Mouse (Mus musculus): ENCODE results near the gene Ripply2. TPM values are rescaled to one million over a fixed set of nuclear protein-coding genes. Genes with fewer than 3 reads are reported as not detected.
"Not testable (repeated sequence)": the region's sequence is repeated elsewhere in the genome, so short reads cannot be mapped to it uniquely, and the experiment has no call there.

Ripply2 gene
- 0.27 and 0.49 TPM in 2 replicates for polyA plus RNA-seq (2015; fragmentation: Nextera tagmentation; extraction: Ambion mirVana)

DNA sequence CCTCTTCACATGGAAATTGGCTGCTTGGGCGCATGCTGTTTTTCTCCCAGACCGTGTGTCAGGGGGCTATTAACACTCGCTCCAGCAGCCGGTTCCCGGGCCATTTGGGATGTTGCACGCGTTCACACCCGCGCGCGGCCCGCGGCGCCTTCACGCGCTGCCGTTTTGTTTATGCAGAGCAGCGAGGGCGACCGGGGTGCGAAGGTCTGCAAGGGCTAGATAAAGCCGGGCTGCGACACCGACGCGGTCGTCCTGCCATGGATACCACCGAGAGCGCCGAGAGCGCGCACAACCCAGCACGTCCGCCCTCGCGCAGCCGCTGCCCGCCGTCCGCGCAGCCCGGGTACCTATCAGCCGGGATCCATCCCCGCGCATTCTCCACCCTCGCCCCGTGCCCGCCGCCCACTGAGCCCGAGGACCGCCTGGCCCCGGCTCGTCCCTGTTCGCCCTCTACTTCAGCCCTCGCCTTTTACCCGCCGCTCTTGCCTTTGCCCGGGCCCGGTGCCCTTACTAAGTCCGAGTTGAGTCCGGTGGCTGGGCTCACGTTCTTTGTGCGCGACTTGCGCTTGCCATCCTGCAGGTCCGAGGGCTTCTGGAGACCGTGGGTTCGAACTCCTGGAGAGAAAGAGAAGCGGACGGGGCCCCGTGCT, at the start of gene Ripply2:
Ripply2 (plus strand) TSS at position 250 of the 650 bp plus-strand sequence.
- H3K27me3 ChIP-seq (replicated peaks; ENCODE audit: control insufficient read depth, insufficient read depth, low read length), result peaks cover 31% of the 10 kb centered on the region
- H3K36me3 ChIP-seq (ENCODE audit: control insufficient read depth, insufficient read depth, low read length), result no peaks in the 10 kb centered on the region
- peak within 1 kb of the TSS; percentile 75 for H3K4me2 ChIP-seq (ENCODE audit: low read depth, low read length)
- peak within 1 kb of the TSS; percentile 46; the same call in 1 of the 2 replicates for H3K9ac ChIP-seq (ENCODE audit: low read depth, low read length)
- no peaks in the 10 kb centered on the region for H3K9me3 ChIP-seq (ENCODE audit: control insufficient read depth, low read length)
- peaks cover 4% of the 10 kb centered on the region; the same call in 1 of the 2 replicates for H3K4me1 ChIP-seq (ENCODE audit: control insufficient read depth, insufficient read depth, low read length)
- 0 out of 2 replicates have a peak, but pooled peaks have one; percentile 23 for ATAC-seq
- H3K4me3 ChIP-seq (ENCODE audit: low read length), result peak within 1 kb of the TSS; percentile 45
- under 1% methylated on average over 71 of the region's 71 CpGs for WGBS
- no peak within 1 kb of the TSS for H3K27ac ChIP-seq (ENCODE audit: low read length)

DNA sequence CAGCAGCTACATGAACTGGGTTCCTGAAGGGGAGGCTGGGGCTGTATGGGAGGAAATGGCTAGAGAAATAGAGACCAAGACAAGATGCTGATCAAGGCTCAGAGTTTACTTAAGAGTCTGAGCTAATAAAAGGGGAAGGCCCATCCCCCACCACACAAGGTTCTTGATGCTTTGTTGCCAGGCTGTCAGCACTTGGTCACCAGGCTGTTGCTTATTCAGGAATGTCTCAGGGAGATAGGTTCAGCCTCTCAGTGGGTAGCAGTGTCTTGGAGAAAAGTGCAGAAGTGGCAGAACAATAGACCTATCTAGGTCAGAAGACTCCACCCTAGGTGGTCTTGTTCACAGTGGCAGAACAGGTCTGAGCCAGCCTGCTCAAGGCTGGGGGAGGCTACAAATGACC, 42.9 kb upstream of the Ripply2 start:
- not testable (repeated sequence) for H3K27me3 ChIP-seq (replicated peaks; ENCODE audit: control insufficient read depth, insufficient read depth, low read length); H3K36me3 ChIP-seq (ENCODE audit: control insufficient read depth, insufficient read depth, low read length); H3K4me1 ChIP-seq (ENCODE audit: control insufficient read depth, insufficient read depth, low read length); H3K4me3 ChIP-seq (ENCODE audit: low read length); H3K9me3 ChIP-seq (ENCODE audit: control insufficient read depth, low read length); ATAC-seq; H3K27ac ChIP-seq (ENCODE audit: low read length); H3K9ac ChIP-seq (ENCODE audit: low read depth, low read length); H3K4me2 ChIP-seq (ENCODE audit: low read depth, low read length)

DNA sequence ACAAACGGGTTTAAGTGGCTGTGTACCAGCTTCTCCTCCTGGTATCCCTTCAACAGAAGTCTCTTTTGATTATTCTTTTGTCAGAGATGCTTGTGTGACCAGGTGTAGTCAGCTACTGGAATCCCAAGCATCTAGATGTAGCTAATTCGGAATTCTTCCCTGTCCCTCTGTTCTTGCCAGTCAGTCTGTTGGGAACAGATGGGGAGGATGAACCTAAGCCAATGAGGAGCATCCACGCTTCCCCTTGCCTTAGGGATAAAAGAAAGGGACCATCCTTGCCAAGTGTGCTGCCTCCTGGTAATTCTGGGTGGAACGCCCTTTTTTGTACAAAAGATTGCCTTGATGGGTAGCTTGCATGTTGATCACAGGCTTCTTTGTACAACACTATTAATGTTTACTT, 41.8 kb upstream of the Ripply2 start:
- no peak overlapping the region for H3K4me3 ChIP-seq (ENCODE audit: low read length)
- H3K4me2 ChIP-seq (ENCODE audit: low read depth, low read length), result no peak overlapping the region
- no peaks in the 10 kb centered on the region for H3K9me3 ChIP-seq (ENCODE audit: control insufficient read depth, low read length)
- H3K27ac ChIP-seq (ENCODE audit: low read length), result no peak overlapping the region
- no peak for ATAC-seq
- H3K4me1 ChIP-seq (ENCODE audit: control insufficient read depth, insufficient read depth, low read length), result no peaks in the 10 kb centered on the region
- no peak overlapping the region for H3K9ac ChIP-seq (ENCODE audit: low read depth, low read length)
- H3K36me3 ChIP-seq (ENCODE audit: control insufficient read depth, insufficient read depth, low read length), result no peaks in the 10 kb centered on the region
- H3K27me3 ChIP-seq (replicated peaks; ENCODE audit: control insufficient read depth, insufficient read depth, low read length), result no peaks in the 10 kb centered on the region
- WGBS, result 67% methylated on average over 4 of the region's 4 CpGs

DNA sequence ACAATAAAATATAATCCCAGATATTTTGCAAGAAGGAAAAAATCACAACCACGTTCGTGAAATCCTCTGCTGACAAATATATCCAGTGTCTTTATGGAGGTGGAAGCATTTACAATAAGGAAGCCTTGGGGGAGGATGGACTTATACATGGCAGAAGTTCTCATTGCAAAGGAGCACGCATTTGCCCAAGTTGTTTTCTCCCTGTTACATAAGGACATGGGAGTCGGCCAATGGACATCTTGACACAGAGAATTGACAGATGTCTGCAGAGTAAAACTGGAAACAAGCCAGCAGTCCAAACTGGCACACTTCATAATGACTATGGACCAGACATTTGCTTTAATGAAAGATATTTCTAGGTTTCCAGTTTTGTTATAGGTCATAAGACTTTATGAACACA, 38.4 kb upstream of the Ripply2 start:
- no peak for ATAC-seq
- Histone ChIP-seq H3K9me3 (ENCODE audit: control insufficient read depth, low read length) (no peaks in the 10 kb centered on the region), H3K4me2 (ENCODE audit: low read depth, low read length) (no peak overlapping the region), H3K4me1 (ENCODE audit: control insufficient read depth, insufficient read depth, low read length) (no peaks in the 10 kb centered on the region), H3K27ac (ENCODE audit: low read length) (no peak overlapping the region), H3K27me3 (replicated peaks; ENCODE audit: control insufficient read depth, insufficient read depth, low read length) (no peaks in the 10 kb centered on the region), H3K4me3 (ENCODE audit: low read length) (no peak overlapping the region), H3K36me3 (ENCODE audit: control insufficient read depth, insufficient read depth, low read length) (no peaks in the 10 kb centered on the region), H3K9ac (ENCODE audit: low read depth, low read length) (no peak overlapping the region)
- WGBS, result 79% methylated on average over 4 of the region's 4 CpGs

DNA sequence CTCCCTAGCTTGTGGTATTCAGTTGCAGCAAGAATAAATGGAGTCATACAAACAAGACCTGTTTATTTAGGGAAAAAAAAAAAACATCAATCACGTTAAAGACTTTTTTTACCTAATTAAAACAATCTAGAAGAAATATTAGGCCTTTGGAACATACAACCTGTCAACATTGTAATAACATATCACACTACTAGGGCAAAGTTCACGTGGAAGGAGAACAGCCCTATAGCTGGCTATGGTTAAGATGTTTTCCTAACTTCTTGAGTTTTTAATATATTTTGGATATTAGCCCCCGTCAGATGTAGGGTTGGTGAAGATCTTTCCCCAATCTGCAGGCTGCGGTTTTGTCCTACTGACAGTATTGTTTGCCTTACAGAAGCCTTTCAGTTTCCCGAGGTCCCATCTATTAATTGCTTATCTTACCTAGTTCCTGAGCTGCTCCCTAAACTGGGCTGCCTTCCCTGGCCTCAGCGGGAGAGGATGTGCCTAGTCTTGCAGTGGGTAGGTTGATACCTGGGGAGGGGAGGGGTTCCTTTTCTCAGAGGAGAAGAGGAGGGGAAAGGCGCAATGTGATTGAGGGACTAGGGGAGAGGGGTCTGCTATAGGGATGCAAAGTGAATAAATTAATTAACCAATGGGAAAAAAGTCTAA, 37.0 kb upstream of the Ripply2 start:
- no peaks in the 10 kb centered on the region for H3K27me3 ChIP-seq (replicated peaks; ENCODE audit: control insufficient read depth, insufficient read depth, low read length)
- ATAC-seq, result no peak
- H3K36me3 ChIP-seq (ENCODE audit: control insufficient read depth, insufficient read depth, low read length), result no peaks in the 10 kb centered on the region
- H3K4me3 ChIP-seq (ENCODE audit: low read length), result no peak overlapping the region
- 46% methylated on average over 7 of the region's 7 CpGs for WGBS
- no peaks in the 10 kb centered on the region for H3K9me3 ChIP-seq (ENCODE audit: control insufficient read depth, low read length)
- no peak overlapping the region for H3K27ac ChIP-seq (ENCODE audit: low read length)
- no peak overlapping the region for H3K4me2 ChIP-seq (ENCODE audit: low read depth, low read length)
- no peak overlapping the region for H3K9ac ChIP-seq (ENCODE audit: low read depth, low read length)
- H3K4me1 ChIP-seq (ENCODE audit: control insufficient read depth, insufficient read depth, low read length), result no peaks in the 10 kb centered on the region

DNA sequence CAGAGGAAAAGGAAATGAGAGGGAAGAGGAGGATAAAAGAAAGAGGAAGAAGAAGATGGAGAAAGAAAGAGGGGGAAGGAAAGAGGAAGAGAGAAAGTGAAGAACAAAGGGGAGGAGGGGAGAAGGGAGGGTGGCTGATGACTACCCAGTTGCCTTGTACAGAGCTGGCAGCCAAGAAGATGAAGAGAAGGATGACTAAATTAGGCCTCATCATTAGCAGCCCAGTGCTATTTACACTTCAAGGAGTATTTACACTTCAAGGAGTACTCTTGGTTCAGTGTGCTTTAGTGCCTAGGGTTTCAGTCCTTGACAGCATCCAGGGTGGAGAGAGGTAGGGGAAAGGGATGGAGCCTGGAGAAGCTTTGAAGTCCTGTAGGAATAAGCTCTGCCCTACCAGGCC, 35.3 kb upstream of the Ripply2 start:
- Histone ChIP-seq H3K4me3 (ENCODE audit: low read length) (no peak overlapping the region), H3K4me1 (ENCODE audit: control insufficient read depth, insufficient read depth, low read length) (no peaks in the 10 kb centered on the region), H3K27me3 (replicated peaks; ENCODE audit: control insufficient read depth, insufficient read depth, low read length) (no peaks in the 10 kb centered on the region), H3K9ac (ENCODE audit: low read depth, low read length) (no peak overlapping the region), H3K36me3 (ENCODE audit: control insufficient read depth, insufficient read depth, low read length) (no peaks in the 10 kb centered on the region), H3K9me3 (ENCODE audit: control insufficient read depth, low read length) (no peaks in the 10 kb centered on the region), H3K4me2 (ENCODE audit: low read depth, low read length) (no peak overlapping the region), H3K27ac (ENCODE audit: low read length) (no peak overlapping the region)
- no peak for ATAC-seq

DNA sequence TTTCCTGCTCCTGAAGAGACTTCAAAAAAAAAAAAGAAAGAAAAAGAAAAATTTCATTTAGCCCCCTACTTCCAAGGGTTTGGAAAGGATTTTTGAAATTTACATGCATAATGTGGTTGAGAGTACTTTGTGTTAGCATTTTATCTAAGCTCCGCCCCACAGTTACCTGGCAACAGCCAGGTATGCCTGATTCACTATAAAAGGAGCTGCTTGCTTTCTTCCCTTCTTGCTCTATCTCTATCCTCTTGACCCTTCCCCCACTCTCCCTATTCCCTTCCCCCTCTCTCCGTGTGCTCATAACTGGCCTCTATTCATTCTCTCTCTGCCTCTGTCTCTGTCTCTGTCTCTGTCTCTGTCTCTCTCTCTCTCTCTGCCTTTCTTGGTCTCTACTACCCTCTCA, 34.4 kb upstream of the Ripply2 start:
- 0 out of 2 replicates have a peak, but pooled peaks have one; percentile 16 for ATAC-seq
- Histone ChIP-seq H3K36me3 (ENCODE audit: control insufficient read depth, insufficient read depth, low read length) (no peaks in the 10 kb centered on the region), H3K4me3 (ENCODE audit: low read length) (no peak overlapping the region), H3K4me1 (ENCODE audit: control insufficient read depth, insufficient read depth, low read length) (no peaks in the 10 kb centered on the region), H3K9me3 (ENCODE audit: control insufficient read depth, low read length) (no peaks in the 10 kb centered on the region), H3K27me3 (replicated peaks; ENCODE audit: control insufficient read depth, insufficient read depth, low read length) (no peaks in the 10 kb centered on the region), H3K27ac (ENCODE audit: low read length) (no peak overlapping the region), H3K4me2 (ENCODE audit: low read depth, low read length) (no peak overlapping the region), H3K9ac (ENCODE audit: low read depth, low read length) (no peak overlapping the region)
- 39% methylated on average over 2 of the region's 2 CpGs for WGBS

DNA sequence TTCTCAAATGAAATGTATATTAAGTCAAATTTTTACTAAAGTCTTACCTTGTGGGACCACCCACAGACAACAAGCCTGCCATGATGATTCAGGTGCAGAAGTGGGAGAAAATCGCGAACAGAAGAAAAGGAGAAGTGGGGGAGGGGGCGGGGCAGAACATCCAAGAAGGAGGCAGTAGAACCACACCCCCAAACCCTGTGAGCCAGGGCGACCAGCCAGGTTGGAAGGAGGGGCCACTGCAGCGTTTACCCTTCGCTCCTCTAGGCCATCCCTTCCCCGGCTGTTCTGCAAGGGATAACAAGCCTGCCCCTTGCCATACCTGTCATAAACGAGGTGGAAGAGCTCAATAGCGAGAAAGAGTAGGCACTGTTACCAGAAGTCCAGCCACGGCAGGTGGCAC, 33.8 kb upstream of the Ripply2 start:
- no peak overlapping the region for H3K9ac ChIP-seq (ENCODE audit: low read depth, low read length)
- no peak overlapping the region for H3K4me3 ChIP-seq (ENCODE audit: low read length)
- WGBS, result 17% methylated on average over 10 of the region's 10 CpGs
- H3K27ac ChIP-seq (ENCODE audit: low read length), result no peak overlapping the region
- no peak; the same call in 1 of the 2 replicates for ATAC-seq
- H3K4me2 ChIP-seq (ENCODE audit: low read depth, low read length), result no peak overlapping the region
- H3K4me1 ChIP-seq (ENCODE audit: control insufficient read depth, insufficient read depth, low read length), result no peaks in the 10 kb centered on the region
- no peaks in the 10 kb centered on the region for H3K9me3 ChIP-seq (ENCODE audit: control insufficient read depth, low read length)
- H3K27me3 ChIP-seq (replicated peaks; ENCODE audit: control insufficient read depth, insufficient read depth, low read length), result no peaks in the 10 kb centered on the region
- H3K36me3 ChIP-seq (ENCODE audit: control insufficient read depth, insufficient read depth, low read length), result no peaks in the 10 kb centered on the region

DNA sequence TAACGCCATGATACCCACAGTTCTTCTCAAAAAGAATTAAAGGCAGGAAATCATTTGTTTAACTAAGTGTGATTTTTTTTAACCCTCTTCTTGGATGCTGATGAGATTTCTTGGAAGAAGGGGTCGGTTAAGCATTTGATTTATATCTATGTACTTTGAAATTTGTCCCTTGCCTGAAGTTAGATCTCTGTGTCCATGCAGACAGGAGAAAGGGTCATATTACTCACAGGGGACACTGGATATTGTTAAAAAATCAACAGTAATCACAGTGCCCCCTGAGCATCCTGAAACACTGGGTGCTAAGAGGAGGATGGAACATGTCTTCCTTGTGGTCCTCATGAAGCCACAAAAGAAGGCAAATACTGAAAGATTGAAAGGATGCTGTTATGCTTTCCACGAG, 30.8 kb upstream of the Ripply2 start:
- H3K27ac ChIP-seq (ENCODE audit: low read length), result no peak overlapping the region
- no peaks in the 10 kb centered on the region for H3K36me3 ChIP-seq (ENCODE audit: control insufficient read depth, insufficient read depth, low read length)
- no peak overlapping the region for H3K4me2 ChIP-seq (ENCODE audit: low read depth, low read length)
- no peak for ATAC-seq
- no peak overlapping the region for H3K4me3 ChIP-seq (ENCODE audit: low read length)
- no peaks in the 10 kb centered on the region for H3K4me1 ChIP-seq (ENCODE audit: control insufficient read depth, insufficient read depth, low read length)
- H3K9me3 ChIP-seq (ENCODE audit: control insufficient read depth, low read length), result no peaks in the 10 kb centered on the region
- H3K27me3 ChIP-seq (replicated peaks; ENCODE audit: control insufficient read depth, insufficient read depth, low read length), result no peaks in the 10 kb centered on the region
- no peak overlapping the region for H3K9ac ChIP-seq (ENCODE audit: low read depth, low read length)
- WGBS, result 61% methylated on average over 3 of the region's 3 CpGs

Measured in intestine, embryonic 16.5 days (tissue).